In genomic region chr16:4655251-4655734, GRCm38 (mm10) we compare ENCODE assay signal across 8 mouse cellular contexts. TPM values are rescaled to one million over a fixed set of nuclear protein-coding genes. Genes with fewer than 3 reads are reported as not detected.
A peak's percentile ranks its signal among the peaks of the same experiment; 100 is the strongest.
DNase-seq lines count a peak whose midpoint lies in the region; ATAC-seq lines count a peak whose summit lies in the region.

No protein-coding gene starts in this region.

- no peaks in the 10 kb centered on the region for H3K9me3 ChIP-seq in heart, embryonic 13.5 days
- no peaks in the 10 kb centered on the region for H3K9me3 ChIP-seq in midbrain, embryonic 12.5 days

- peaks cover 88% of the 10 kb centered on the region for H3K4me1 ChIP-seq in heart, embryonic 13.5 days
- H3K4me1 ChIP-seq in midbrain, embryonic 12.5 days = peaks cover 34% of the 10 kb centered on the region

- H3K27ac ChIP-seq in heart, embryonic 13.5 days (replicated peaks) = peak overlapping the region; percentile 88
- H3K27ac ChIP-seq in midbrain, embryonic 12.5 days (replicated peaks) = peak overlapping the region; percentile 60

- ATAC-seq in heart, embryonic 13.5 days (ENCODE audit: extremely low read depth, insufficient number of reproducible peaks, low FRiP score, low TSS enrichment) = no peak
- peak; percentile 23; the same call in 1 of the 2 replicates for ATAC-seq in midbrain, embryonic 12.5 days (ENCODE audit: low FRiP score, low read depth)

- WGBS in heart, embryonic 13.5 days = 41% methylated on average over 4 of the region's 4 CpGs
- WGBS in midbrain, embryonic 12.5 days = 68% methylated on average over 4 of the region's 4 CpGs

- H3K9ac ChIP-seq in heart, embryonic 13.5 days = peak overlapping the region; percentile 65
- no peak overlapping the region; the same call in 1 of the 2 replicates for H3K9ac ChIP-seq in midbrain, embryonic 12.5 days (replicated peaks)

- H3K27me3 ChIP-seq in heart, embryonic 13.5 days (replicated peaks) = no peaks in the 10 kb centered on the region
- no peaks in the 10 kb centered on the region for H3K27me3 ChIP-seq in midbrain, embryonic 12.5 days

- H3K4me2 ChIP-seq in heart, embryonic 13.5 days = 0 out of 2 replicates have a peak overlapping the region, but pooled peaks have one; percentile 12
- H3K4me2 ChIP-seq in midbrain, embryonic 12.5 days (replicated peaks) = no peak overlapping the region

- no peak overlapping the region for H3K4me3 ChIP-seq in heart, embryonic 13.5 days
- H3K4me3 ChIP-seq in midbrain, embryonic 12.5 days = no peak overlapping the region

- H3K36me3 ChIP-seq in heart, embryonic 13.5 days = peaks cover 57% of the 10 kb centered on the region
- peaks cover 19% of the 10 kb centered on the region for H3K36me3 ChIP-seq in midbrain, embryonic 12.5 days

- peak; percentile 47 for DNase-seq in layer of hippocampus, adult 11-12 months (ENCODE audit: low spot score)
- no peak for DNase-seq in layer of hippocampus, postnatal 10 days (ENCODE audit: low spot score in 2 of 2)
- peak; percentile 60 to 75 for DNase-seq in kidney, postnatal 4 days
- no peak for DNase-seq in thymus, postnatal 10 days (ENCODE audit: low spot score in 2 of 2)
- DNase-seq in left cerebral cortex, adult 18-20 months (ENCODE audit: low spot score in 2 of 2) = no peak
- no peak for DNase-seq in frontal cortex, adult 2 months (ENCODE audit: extremely low spot score in 1 of 2, low spot score in 1 of 2)

RNA-seq across cellular contexts. Expression of gene Dnaja3, which starts 15.5 kb away (rescaled TPM):
- total RNA-seq in layer of hippocampus, postnatal 10 days (2021) = 10 to 100 TPM; 52.7 to 55.1 TPM
- polyA plus RNA-seq in heart, embryonic 13.5 days (2015; fragmentation: Nextera tagmentation; extraction: Ambion mirVana) = 65.6 and 72.5 TPM in 2 replicates
- polyA plus RNA-seq in midbrain, embryonic 12.5 days (2016; fragmentation: Nextera tagmentation; extraction: Ambion mirVana) = 55.9 and 58.5 TPM in 2 replicates
- 10 to 100 TPM; 61.5 to 64.2 TPM for total RNA-seq in left cerebral cortex, adult 18-20 months (2021)
- 51.2 and 51.9 TPM in 2 replicates for polyA plus RNA-seq in frontal cortex, adult 2 months (2012; rRNA removed)

RNA-seq across cellular contexts. Expression of gene Vasn, which starts 15.6 kb away (rescaled TPM):
- 1 to 10 TPM; 5.1 to 5.7 TPM for total RNA-seq in layer of hippocampus, postnatal 10 days (2021)
- 15.2 and 15.8 TPM in 2 replicates for polyA plus RNA-seq in heart, embryonic 13.5 days (2015; fragmentation: Nextera tagmentation; extraction: Ambion mirVana)
- 7.7 and 11.1 TPM in 2 replicates for polyA plus RNA-seq in midbrain, embryonic 12.5 days (2016; fragmentation: Nextera tagmentation; extraction: Ambion mirVana)
- total RNA-seq in left cerebral cortex, adult 18-20 months (2021) = 10 to 100 TPM; 11.5 to 11.6 TPM
- 5.9 and 6.9 TPM in 2 replicates for polyA plus RNA-seq in frontal cortex, adult 2 months (2012; rRNA removed)

RNA-seq across cellular contexts. Expression of gene Coro7, which starts 24.3 kb away (rescaled TPM):
- total RNA-seq in layer of hippocampus, postnatal 10 days (2021) = 100 to 1,000 TPM in 1 of 2 experiments, 10 to 100 TPM in 1; 93.5 to 116 TPM
- 15.2 and 16.9 TPM in 2 replicates for polyA plus RNA-seq in heart, embryonic 13.5 days (2015; fragmentation: Nextera tagmentation; extraction: Ambion mirVana)
- polyA plus RNA-seq in midbrain, embryonic 12.5 days (2016; fragmentation: Nextera tagmentation; extraction: Ambion mirVana) = 21.7 and 22.6 TPM in 2 replicates
- total RNA-seq in left cerebral cortex, adult 18-20 months (2021) = 10 to 100 TPM; 78.4 to 85.4 TPM
- polyA plus RNA-seq in frontal cortex, adult 2 months (2012; rRNA removed) = 100 and 112 TPM in 2 replicates

RNA-seq across cellular contexts. Expression of gene Pam16, which starts 30.5 kb away (rescaled TPM):
- 10 to 100 TPM; 71.0 to 77.1 TPM for total RNA-seq in layer of hippocampus, postnatal 10 days (2021)
- polyA plus RNA-seq in heart, embryonic 13.5 days (2015; fragmentation: Nextera tagmentation; extraction: Ambion mirVana) = 136 and 139 TPM in 2 replicates
- 112 and 123 TPM in 2 replicates for polyA plus RNA-seq in midbrain, embryonic 12.5 days (2016; fragmentation: Nextera tagmentation; extraction: Ambion mirVana)
- total RNA-seq in left cerebral cortex, adult 18-20 months (2021) = 10 to 100 TPM; 72.1 to 86.6 TPM
- 95.5 and 119 TPM in 2 replicates for polyA plus RNA-seq in frontal cortex, adult 2 months (2012; rRNA removed)

Comparison
In these comparisons a context has a peak if more than half of its experiments do, and no peak if none do; other contexts are left out.
1. DNase-seq: peak in layer of hippocampus, adult 11-12 months (single experiment) and kidney, postnatal 4 days (2 of 2); none in layer of hippocampus, postnatal 10 days (0 of 2), thymus, postnatal 10 days (0 of 2), left cerebral cortex, adult 18-20 months (0 of 2) and frontal cortex, adult 2 months (0 of 2).